Mouse (Mus musculus) lung, adult 2 months (tissue): ENCODE measurements around the gene Eif4a1. TPM values are rescaled to one million over a fixed set of nuclear protein-coding genes. Genes with fewer than 3 reads are reported as not detected.

Source experiments
- DNase-seq: peaks from one replicate; pipeline ENCODE4 v3.0.0; 2022
- H3K4me1 ChIP-seq: fragments of 200-500 bp; 2 replicates; pipeline ENCODE4 v1.6.1; 2011; ENCODE audit warnings: low read length; ENCODE audit not compliant: control insufficient read depth, insufficient read depth
- H3K4me3 ChIP-seq: fragments of 200-500 bp; replicated peaks from 2 replicates; pipeline ENCODE3; 2011; ENCODE audit warnings: low read depth, mild to moderate bottlenecking, control low read depth, low read length; ENCODE audit errors: extremely low read depth
- CTCF ChIP-seq: fragments of 200-500 bp; IDR thresholded peaks from 2 replicates; pipeline ENCODE4 v1.5.1; 2011; ENCODE audit warnings: mild to moderate bottlenecking, low read length, control low read depth; ENCODE audit not compliant: insufficient read depth
- POLR2A ChIP-seq: fragments of 200-500 bp; IDR thresholded peaks from 2 replicates; pipeline ENCODE4 v1.6.1; 2011; ENCODE audit warnings: low read depth, mild to moderate bottlenecking, control low read depth, low read length, borderline replicate concordance; ENCODE audit errors: extremely low read depth
- WGBS: fragments of 180-500 bp; shearing (Covaris S2); methylation state at CpG from one replicate; pipeline ENCODE4 v1.1.7; 2018; 5-methylcytosine and 5-hydroxymethylcytosine counted together
- polyA plus RNA-seq: library from polyadenylated mRNA; depleted of rRNA; stranded (reverse); fragments of >200 nt; gene quantifications from 2 replicates; pipeline ENCODE4 v1.2.3, GENCODE M21; 2012

The Eif4a1 gene
- polyA plus RNA-seq, 1 experiment: 265 TPM

DNA sequence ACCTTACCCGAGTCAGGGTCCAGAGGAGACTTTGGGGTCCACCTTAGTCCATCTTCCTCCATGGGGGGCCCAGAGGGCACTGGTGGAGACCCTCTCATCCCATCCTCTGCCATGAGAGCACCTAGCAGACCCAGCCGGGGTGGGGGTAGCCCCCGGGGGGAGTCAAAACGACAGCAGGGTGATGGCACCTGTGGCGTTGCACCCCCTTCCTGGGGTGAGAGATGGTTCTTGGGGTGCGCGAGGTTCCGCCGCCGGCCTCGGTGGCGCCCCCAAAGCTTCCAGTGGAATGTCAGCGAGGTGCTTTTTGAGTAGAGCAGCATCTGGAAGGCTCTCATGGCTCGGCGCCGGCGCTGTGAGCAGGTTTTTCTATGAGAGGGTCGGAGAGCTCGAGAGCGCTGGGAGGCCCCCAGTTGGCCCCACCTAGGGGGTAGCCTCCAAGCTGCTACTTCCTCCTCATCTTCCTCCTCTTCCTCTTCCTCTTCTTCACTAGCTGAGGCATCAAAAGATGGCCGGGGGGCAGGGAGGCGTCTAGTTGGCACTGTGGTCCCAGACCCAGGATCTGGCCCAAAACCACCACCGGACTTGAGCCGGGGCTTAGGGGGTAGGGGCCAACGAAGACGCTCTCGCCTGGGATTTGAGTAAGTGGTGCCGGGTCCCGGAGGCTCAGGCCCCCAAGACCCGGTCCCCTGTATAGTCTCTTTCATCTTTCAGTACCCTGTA is 8.1 kb upstream of the Eif4a1 start:
- WGBS: 86% methylated on average over 30 of the region's 30 CpGs
- Histone ChIP-seq H3K4me3 (no peak overlapping the region), H3K4me1 (peaks cover 12% of the 10 kb centered on the region)
- no peak for TF ChIP-seq CTCF
- no peak for TF ChIP-seq POLR2A
- no peak for DNase-seq

DNA sequence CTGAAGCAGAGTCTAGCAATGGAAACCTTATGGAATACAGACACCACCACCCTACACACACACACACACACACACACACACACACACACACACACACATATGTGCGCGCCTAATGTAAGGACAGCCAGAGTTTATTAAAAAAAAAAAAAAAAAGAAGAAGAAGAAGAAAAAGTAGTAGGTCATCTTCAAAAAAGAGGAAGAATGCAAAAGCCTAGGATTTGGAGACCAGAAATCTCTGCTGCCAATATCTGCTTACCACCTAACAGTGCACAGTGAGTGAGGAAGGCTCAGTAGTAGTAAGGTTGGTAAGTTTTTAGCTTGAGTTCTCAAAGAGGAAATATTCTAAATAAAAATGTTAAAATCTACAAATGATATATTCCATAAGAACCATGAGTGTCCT is 6.9 kb upstream of the Eif4a1 start:
- Histone ChIP-seq H3K4me1 (peaks cover 6% of the 10 kb centered on the region; the same call in 1 of the 2 replicates), H3K4me3 (no peak overlapping the region)
- TF ChIP-seq POLR2A: no peak
- no peak for TF ChIP-seq CTCF
- 85% methylated on average over 2 of the region's 2 CpGs for WGBS
- DNase-seq: no peak

DNA sequence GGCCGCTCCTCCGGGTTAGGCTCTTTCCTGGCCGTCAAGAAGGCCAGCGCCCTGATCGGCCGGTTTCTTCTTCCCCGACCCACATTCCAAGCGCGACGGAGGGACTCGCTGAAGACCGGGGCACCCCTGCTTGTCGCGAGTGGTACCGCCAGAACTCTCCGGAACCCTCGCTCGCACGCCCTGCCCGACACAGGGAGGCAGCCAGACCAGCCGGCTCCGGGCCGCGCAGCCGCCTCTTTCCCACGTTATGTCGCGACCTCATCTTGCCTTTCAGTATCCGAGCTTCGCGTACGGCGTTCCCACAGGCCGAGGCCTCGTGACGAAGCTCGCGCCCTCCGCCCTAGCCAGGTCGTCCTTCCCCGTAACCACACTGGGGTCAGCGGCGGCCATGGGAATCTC is 498 bp downstream of the Eif4a1 start:
- Histone ChIP-seq H3K4me1 (peaks cover 8% of the 10 kb centered on the region; the same call in 1 of the 2 replicates), H3K4me3 (peak overlapping the region; percentile 94)
- under 1% methylated on average over 43 of the region's 43 CpGs for WGBS
- DNase-seq: no peak
- TF ChIP-seq POLR2A: no peak
- no peak for TF ChIP-seq CTCF

DNA sequence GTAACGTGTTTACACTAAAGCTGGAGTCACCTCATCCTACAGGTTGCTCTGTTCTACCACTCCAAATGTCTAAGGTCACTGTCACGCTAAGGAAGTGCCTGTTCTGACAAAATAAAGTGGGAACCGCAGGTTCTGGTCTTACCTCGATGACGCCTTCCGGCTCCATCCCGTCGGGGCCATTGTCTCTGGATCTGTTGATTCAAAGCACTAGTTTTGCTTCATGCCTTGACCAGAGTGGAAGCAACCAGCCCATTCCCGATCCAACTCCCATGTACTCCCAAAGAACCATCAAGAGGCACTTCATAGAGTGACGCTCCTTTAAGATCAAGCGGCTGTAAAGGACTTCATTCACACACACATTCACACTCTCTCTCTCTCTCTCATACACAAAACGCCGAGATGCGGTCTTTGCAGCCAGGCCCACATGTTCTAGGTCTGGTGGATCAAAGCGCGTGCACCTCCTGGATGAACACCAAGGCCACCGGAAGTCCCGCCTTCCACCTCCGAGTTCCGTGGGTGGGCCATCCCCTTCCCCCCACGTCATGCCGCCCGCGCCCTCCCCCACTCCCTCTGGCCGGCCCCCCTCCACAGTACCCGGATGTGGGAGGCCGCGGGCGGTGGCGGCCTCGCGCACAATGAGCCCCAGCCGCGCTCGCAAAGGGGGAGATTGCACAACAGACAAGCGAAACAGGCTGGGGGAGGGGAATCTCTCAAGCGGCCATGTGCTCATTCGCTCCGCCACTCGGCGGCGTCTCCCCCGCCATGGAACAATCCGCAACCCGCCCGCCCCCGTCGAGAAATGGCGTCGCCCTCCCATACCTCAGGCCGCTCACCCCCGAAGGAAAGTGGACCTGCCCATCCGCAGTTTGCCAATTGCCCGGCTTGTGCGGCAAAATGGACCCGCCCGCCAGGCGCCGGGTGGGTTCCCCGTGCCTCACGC is 1.2 kb downstream of the Eif4a1 start:
- peak overlapping the region; percentile 94 for H3K4me3 ChIP-seq
- TF ChIP-seq CTCF: no peak
- TF ChIP-seq POLR2A: peak; percentile 48
- WGBS: 1% methylated on average over 60 of the region's 61 CpGs
- DNase-seq: peak; percentile 91
- H3K4me1 ChIP-seq: peaks cover 8% of the 10 kb centered on the region; the same call in 1 of the 2 replicates

DNA sequence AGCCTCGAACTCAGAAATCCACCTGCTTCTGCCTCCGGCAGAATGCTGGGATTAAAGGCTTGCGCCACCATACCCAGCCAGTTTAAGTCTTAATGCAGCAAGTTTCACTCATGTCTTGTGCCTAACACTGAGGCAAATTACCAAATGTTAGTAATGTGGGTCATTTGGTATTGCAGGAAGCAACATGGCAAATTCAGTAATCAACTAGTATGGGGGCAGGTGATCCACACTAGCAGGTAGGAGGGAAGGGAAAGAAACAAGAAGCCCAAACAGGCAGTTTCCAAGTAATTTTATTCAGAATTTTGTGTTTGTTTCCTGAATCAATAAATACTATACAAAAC is 5.6 kb downstream of the Eif4a1 start:
- 85% methylated on average over 3 of the region's 3 CpGs for WGBS
- no peak for DNase-seq
- H3K4me1 ChIP-seq: peaks cover 13% of the 10 kb centered on the region
- TF ChIP-seq CTCF (no peak), POLR2A (no peak)
- H3K4me3 ChIP-seq: no peak overlapping the region

DNA sequence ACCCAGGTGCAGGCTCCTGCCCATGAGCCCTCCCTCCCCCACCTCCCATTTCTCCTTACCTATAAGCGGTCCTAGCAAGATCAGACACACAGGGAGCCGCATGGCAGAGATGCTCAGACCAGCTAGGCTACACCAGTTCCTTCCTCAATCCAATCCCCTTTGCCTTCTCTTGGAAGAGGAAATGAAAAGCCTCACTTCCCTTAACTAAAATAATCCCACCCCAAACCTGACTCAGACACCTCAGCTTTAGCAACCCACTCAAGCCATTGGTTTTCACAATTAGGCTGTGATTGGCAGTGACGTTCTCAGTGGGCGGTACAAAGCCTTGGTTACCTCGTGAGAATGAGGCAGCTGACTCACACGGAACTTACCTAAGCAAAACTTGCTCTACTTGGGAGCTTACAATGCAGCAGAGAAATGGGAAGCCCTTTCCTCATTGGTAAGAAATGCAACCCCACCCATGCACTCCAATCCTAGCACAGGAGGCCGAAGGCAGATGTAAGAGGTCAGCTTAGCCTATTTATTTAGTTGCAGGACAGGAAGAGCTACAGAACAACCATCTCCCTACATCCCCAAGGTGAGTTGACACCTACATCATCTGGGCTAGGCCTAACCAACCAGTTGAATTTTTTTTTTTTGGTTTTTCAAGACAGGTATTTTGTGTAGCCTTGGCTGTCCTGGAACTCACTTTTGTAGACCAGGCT is 6.1 kb downstream of the Eif4a1 start, which contains the start of gene Cd68:
Gene Cd68, minus strand, starts transcription at position 193 of the 704 bp plus-strand sequence.
- Histone ChIP-seq H3K4me1 (peaks cover 13% of the 10 kb centered on the region), H3K4me3 (peak within 1 kb of the TSS; percentile 4)
- no peak for DNase-seq
- 37% methylated on average over 7 of the region's 7 CpGs for WGBS
- TF ChIP-seq POLR2A: no peak
- no peak for TF ChIP-seq CTCF

DNA sequence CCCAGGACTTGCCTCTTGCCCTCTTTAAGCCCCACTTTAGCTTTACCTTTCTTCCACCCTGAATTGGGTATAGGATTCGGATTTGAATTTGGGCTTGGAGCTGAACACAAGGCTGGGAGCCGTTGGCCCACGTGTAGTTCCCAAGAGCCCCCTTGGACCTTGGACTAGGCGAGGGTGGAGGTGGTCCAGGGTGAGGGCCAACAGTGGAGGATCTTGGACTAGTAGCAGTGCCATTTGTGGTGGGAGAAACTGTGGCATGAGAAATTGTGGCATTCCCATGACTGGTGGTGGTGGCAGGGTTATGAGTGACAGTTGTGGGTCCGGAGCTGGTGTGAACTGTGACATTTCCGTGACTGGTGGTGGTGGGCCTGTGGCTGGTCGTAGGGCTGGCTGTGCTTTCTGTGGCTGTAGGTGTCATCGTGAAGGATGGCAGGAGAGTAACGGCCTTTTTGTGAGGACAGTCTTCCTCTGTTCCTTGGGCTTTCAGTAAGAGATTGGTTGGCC is 6.7 kb downstream of the Eif4a1 start:
- peak overlapping the region; percentile 4 for H3K4me3 ChIP-seq
- 64% methylated on average over 9 of the region's 9 CpGs for WGBS
- DNase-seq: no peak

DNA sequence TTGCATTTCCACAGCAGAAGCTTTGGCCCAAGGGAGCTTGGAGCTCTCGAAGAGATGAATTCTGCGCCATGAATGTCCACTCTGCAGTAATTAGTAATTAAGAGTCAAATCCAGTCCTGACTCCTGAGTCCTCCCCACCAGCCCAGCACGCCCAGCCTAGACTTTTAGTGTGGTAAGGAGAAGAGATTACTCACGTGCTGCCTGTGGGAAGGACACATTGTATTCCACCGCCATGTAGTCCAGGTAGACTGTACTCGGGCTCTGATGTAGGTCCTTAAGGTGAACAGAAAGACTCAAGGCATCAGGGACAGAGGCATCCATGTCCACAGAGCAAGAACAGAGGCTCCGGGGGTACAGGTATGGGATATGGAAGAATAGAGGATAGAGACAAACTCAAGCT is 7.4 kb downstream of the Eif4a1 start:
- DNase-seq: no peak
- 87% methylated on average over 7 of the region's 7 CpGs for WGBS
- Histone ChIP-seq H3K4me1 (peaks cover 7% of the 10 kb centered on the region), H3K4me3 (no peak overlapping the region)
- no peak for TF ChIP-seq CTCF
- TF ChIP-seq POLR2A: no peak

More for the DNA sequence above, 6.7 kb downstream of the Eif4a1 start:
- peaks cover 9% of the 10 kb centered on the region for H3K4me1 ChIP-seq
- TF ChIP-seq POLR2A (no peak), CTCF (no peak)

DNA sequence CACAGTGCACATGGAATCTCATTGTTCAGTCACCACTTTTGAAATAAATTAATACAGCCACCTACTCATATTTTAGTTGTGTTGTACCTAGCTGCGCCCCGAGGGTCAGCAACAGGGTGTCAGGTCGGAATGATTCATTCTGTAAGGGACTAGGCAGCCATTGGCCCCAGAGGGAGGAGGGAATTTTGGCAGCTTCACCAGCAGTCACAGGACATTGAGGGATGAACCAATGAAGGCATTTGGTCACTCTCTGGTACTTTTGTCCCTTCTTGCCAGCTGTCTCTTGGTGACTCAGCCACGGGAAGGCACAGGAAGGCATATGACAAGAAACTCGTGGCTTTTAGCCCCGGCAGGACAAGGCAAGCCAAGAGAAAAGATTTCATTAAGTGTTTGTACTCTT is 8.4 kb downstream of the Eif4a1 start:
- no peak overlapping the region for H3K4me3 ChIP-seq
- 69% methylated on average over 6 of the region's 6 CpGs for WGBS
- peaks cover 4% of the 10 kb centered on the region for H3K4me1 ChIP-seq
- TF ChIP-seq POLR2A: no peak
- TF ChIP-seq CTCF: no peak
- no peak for DNase-seq
